Mouse (Mus musculus) spleen, adult 2 months (tissue): ENCODE data around the gene Cend1. TPM values are rescaled to one million over a fixed set of nuclear protein-coding genes. Genes with fewer than 3 reads are reported as not detected.

Experiments used
- DNase-seq, 2 experiments: peaks; one replicate each; pipeline versions ENCODE4 v3.0.0 to v3.0.0-alpha.2; 2012 to 2021; ENCODE audit warnings: low spot score in 2 of 2, low read depth in 1 of 2
- H3K27ac ChIP-seq: fragments of 200-500 bp; 2 replicates; pipeline ENCODE4 v1.5.1; 2012; ENCODE audit warnings: low read length, inconsistent platforms; ENCODE audit not compliant: insufficient read depth
- H3K27me3 ChIP-seq: fragments of 200-500 bp; 2 replicates; pipeline ENCODE4 v1.6.1; 2012; ENCODE audit warnings: mild to moderate bottlenecking, moderate library complexity, low read length, inconsistent platforms; ENCODE audit not compliant: control insufficient read depth, insufficient read depth
- H3K36me3 ChIP-seq: fragments of 200-500 bp; 2 replicates; pipeline ENCODE4 v1.6.1; 2012; ENCODE audit warnings: mild to moderate bottlenecking, low read length, inconsistent platforms; ENCODE audit not compliant: control insufficient read depth, insufficient read depth
- H3K4me1 ChIP-seq: fragments of 200-500 bp; 2 replicates; pipeline ENCODE4 v1.6.1; 2011; ENCODE audit warnings: inconsistent platforms; ENCODE audit not compliant: control insufficient read depth, insufficient read depth, insufficient read length
- H3K4me3 ChIP-seq: fragments of 200-500 bp; 2 replicates; pipeline ENCODE4 v1.5.1; 2011; ENCODE audit warnings: mild to moderate bottlenecking, inconsistent platforms; ENCODE audit not compliant: insufficient read depth, insufficient read length; ENCODE audit errors: extremely low read depth
- CTCF ChIP-seq: fragments of 200-500 bp; IDR thresholded peaks from 2 replicates; pipeline ENCODE4 v1.5.1; 2011; ENCODE audit warnings: mild to moderate bottlenecking, inconsistent platforms; ENCODE audit not compliant: insufficient read depth, insufficient read length, insufficient replicate concordance; ENCODE audit errors: extremely low read depth
- POLR2A ChIP-seq: fragments of 200-500 bp; IDR thresholded peaks from 2 replicates; pipeline ENCODE4 v1.6.1; 2011; ENCODE audit warnings: low read depth, low read length, inconsistent platforms
- WGBS: fragments of 180-500 bp; shearing (Covaris S2); methylation state at CpG from one replicate; pipeline ENCODE4 v1.1.7; 2018; 5-methylcytosine and 5-hydroxymethylcytosine counted together
- polyA plus RNA-seq: library from polyadenylated mRNA; depleted of rRNA; stranded (reverse); fragments of >200 nt; gene quantifications from 2 replicates; pipeline ENCODE4 v1.2.3, GENCODE M21; 2012

The Cend1 gene
- polyA plus RNA-seq, 1 experiment = 0.11 TPM

DNA sequence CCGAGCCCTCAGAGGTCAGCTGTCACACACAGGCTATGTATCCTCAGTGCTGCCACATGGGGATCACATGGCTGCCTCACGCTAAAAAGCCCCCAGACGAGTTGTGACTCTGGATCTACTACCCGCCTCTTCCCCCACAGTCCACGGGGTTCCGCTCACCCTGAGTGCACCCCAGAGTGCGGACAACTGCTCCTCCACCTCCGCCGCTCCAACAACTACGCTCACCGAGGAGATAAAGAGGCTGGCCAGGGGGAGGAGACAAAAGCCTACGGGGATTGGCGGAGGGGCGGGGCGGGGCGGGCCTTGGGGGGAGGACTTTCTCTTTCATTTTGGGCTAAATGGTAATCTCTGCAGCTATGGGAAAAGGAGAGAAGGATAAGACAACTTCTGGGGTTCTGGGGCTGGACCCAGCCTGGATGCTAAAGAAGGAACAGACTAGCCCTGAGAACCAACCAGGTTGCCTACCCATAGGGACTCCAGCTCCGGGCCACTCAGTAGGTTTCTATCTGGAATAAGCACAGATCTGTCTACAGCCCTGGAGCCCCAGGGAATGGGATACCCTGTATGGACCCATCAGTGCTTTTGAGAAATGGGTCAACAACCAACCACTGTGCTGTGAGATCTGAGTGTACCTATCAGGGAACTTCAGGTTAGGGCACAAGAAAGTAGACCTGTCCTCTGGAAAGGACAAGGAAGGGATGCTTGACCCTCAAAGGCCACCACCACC, 6.0 kb upstream of the Cend1 start:
- Histone ChIP-seq H3K27me3 (no peaks in the 10 kb centered on the region), H3K4me3 (peak overlapping the region; percentile 63), H3K36me3 (peaks cover 19% of the 10 kb centered on the region), H3K4me1 (peaks cover 24% of the 10 kb centered on the region; the same call in 1 of the 2 replicates), H3K27ac (peak overlapping the region; percentile 30)
- 2% methylated on average over 17 of the region's 17 CpGs for WGBS
- peak in 1 of 2 experiments; percentile 55 for DNase-seq
- TF ChIP-seq CTCF (no peak), POLR2A (no peak)

DNA sequence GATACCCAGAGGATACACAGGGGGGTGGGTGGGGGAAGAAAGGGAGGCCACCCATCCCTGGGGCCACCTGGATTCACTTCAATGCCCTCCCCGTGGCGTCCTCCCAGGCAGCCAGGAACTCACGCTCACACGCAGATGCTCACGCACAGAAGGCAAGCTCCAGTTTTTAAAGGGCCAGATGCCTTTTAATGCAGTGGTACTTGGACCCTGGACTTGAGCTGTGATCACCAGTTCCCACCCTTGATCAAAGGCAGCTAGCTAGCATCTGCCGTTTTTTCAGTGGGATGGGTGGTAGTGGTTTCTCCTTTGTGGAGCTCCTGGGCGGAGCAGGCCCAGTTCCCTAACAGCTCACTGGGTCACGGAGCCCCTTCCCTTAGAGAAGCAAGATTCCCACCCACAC, 5.2 kb upstream of the Cend1 start:
- peak in 1 of 2 experiments; percentile 3 for DNase-seq
- no peak for TF ChIP-seq CTCF
- TF ChIP-seq POLR2A = no peak
- Histone ChIP-seq H3K4me3 (peak overlapping the region; percentile 63; the same call in 1 of the 2 replicates), H3K27ac (no peak overlapping the region; the same call in 1 of the 2 replicates), H3K36me3 (peaks cover 19% of the 10 kb centered on the region), H3K27me3 (no peaks in the 10 kb centered on the region), H3K4me1 (peaks cover 24% of the 10 kb centered on the region; the same call in 1 of the 2 replicates)
- 26% methylated on average over 8 of the region's 8 CpGs for WGBS

DNA sequence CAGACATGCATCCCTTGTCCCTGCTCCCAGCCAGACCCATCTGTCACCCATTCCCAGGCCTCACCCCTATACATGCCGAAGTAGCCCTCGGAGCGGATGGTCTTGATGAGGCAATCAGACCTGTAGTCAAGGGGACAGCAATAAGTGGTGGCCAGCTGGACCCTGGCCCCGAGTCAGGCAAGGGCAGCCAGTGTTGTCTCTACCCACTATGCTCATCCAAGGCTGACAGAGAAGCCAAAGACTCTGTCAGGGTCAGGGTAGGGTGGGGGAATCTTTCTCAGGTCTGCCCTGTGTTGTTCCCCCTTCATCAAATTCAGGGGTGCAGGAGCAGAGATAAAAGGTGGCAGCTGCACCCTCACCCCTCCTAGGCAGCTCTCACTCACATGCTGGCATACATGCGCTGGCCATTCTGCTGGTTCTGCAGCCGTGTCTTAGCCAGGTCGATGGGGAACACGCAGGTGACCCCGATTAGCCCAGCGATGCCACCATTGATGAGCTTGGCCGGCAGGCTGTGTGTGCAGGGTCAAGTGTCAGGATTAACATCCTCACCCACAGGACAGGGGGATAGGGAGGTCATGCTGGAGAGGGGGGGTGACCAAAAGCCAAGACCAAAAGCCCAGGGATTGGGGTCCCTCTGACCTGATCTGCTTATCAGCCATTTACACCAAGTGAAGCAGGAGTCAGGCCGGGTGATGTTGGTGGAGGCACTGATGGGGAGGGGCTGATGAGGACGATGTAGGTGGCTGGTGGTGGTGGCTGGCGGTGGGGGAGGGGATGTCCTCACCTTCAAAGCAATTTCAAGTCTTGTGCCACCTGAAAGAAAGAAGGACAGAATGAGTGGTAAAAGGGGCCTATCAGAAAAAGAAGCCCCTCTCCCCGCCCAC, 4.5 kb upstream of the Cend1 start:
- H3K36me3 ChIP-seq = peaks cover 19% of the 10 kb centered on the region
- H3K27me3 ChIP-seq = no peaks in the 10 kb centered on the region
- 89% methylated on average over 15 of the region's 15 CpGs for WGBS
- H3K27ac ChIP-seq = no peak overlapping the region
- DNase-seq = no peak
- no peak overlapping the region for H3K4me3 ChIP-seq
- peaks cover 24% of the 10 kb centered on the region; the same call in 1 of the 2 replicates for H3K4me1 ChIP-seq
- no peak for TF ChIP-seq CTCF
- TF ChIP-seq POLR2A = no peak

DNA sequence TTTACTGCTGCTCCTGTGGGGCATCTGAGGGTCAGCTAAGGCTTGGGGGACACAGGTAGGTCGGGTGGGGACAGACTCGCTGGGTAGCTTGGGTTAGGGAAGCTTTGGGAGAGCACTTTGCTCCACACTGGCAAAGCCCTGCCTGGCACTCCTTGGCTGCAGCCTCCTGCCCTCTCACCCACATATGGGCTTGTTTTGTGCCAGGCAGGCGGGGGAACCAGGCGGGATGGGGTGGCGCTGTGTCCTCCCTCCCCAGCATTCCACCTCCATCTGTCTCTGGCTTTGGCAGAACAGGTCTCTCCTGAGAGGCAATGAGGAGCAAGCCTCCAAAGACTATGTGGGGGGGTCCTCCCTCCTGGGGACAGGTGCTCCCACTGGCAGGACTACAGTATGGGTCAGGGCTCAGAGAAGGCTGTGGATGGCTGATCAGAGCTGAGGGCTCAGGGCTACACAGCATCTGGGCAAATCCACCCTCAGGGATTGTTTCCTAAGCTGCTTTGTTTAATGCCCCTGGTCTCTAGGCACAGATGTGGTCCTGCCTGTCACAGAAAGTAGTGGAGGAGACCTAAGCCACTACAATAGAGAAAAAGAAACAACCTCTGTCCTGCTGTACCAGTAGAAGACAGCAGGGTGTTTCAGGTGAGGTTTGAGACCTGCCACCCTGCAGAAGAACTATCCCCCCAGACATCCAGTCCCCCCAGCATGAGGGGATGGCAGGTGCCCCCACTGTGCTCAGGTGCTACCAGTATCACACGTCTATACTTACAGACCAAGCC, 3.6 kb upstream of the Cend1 start:
- Histone ChIP-seq H3K4me1 (peaks cover 24% of the 10 kb centered on the region; the same call in 1 of the 2 replicates), H3K27me3 (no peaks in the 10 kb centered on the region), H3K4me3 (no peak overlapping the region), H3K27ac (no peak overlapping the region), H3K36me3 (peaks cover 19% of the 10 kb centered on the region)
- no peak for DNase-seq
- 93% methylated on average over 6 of the region's 6 CpGs for WGBS
- TF ChIP-seq CTCF (no peak), POLR2A (no peak)

DNA sequence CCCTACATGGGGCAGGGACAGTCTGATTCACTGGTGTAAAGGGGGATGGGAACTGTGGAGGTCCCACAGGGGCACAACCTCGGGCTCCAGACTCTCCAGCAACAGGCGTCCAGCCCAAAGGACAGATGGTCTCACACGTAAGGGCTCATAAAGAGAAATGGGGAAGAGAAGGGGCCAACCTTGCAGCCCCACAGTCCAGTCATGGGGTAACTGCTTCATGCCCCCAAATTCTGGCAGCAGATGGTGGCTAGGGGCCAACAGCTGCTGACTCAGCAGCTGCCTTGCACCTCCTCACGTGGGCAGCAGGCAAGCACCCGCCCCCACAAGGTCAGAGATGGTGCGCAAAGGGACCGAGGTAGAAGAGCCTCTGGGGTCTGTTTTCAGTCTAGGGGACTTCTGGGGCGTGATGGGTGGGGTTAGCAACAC, 2.9 kb upstream of the Cend1 start:
- no peak overlapping the region for H3K4me3 ChIP-seq
- H3K36me3 ChIP-seq = peaks cover 19% of the 10 kb centered on the region
- H3K4me1 ChIP-seq = peaks cover 22% of the 10 kb centered on the region; the same call in 1 of the 2 replicates
- DNase-seq = no peak
- no peak overlapping the region for H3K27ac ChIP-seq
- WGBS = 77% methylated on average over 8 of the region's 8 CpGs
- no peaks in the 10 kb centered on the region for H3K27me3 ChIP-seq
- TF ChIP-seq CTCF = no peak
- TF ChIP-seq POLR2A = no peak

DNA sequence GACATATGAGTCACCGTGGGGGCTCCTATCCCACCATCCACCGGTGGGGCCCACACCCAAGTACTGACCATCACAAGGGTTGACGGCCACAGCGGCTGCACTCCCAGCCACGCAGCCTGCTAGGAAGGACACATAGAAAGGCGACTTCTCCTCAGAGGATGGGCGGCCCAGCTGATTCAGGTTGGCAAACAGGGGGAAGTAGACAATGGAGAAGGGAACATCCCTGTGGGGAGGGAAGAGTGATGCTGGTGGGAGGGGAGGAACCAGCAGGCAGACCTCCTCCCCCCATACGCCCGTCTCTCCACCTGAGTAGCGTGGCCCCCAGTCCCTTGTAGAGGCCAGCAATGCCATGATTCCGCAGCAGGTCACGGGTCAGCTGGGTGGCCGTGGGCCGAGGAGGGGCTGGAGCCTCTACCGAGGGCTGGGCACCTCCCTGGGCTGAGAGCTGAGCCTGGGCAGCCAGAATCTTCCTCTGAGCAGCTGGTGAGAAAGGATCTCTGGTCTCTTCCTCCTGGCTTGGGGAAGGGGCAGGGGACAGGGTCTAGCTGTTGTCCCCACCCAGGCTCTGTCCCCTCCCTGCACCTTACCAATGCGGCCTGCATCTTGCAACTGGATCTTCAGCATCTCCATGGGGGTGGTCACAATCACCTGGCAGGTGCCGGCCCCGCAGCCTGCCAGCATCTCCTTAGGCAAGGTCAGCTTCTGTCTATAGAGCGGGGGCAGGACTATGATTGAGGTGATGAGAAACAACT, 2.3 kb upstream of the Cend1 start:
- H3K4me3 ChIP-seq = no peak overlapping the region
- TF ChIP-seq POLR2A (no peak), CTCF (no peak)
- no peak overlapping the region for H3K27ac ChIP-seq
- no peak for DNase-seq
- H3K36me3 ChIP-seq = peaks cover 19% of the 10 kb centered on the region
- WGBS = 96% methylated on average over 19 of the region's 19 CpGs
- peaks cover 21% of the 10 kb centered on the region; the same call in 1 of the 2 replicates for H3K4me1 ChIP-seq
- no peaks in the 10 kb centered on the region for H3K27me3 ChIP-seq
